Mouse (Mus musculus) neural tube, embryonic 14.5 days (tissue): Measurements from ENCODE around the gene Rptor. TPM values are rescaled to one million over a fixed set of nuclear protein-coding genes. Genes with fewer than 3 reads are reported as not detected.

Experiments used
- ATAC-seq: fragments of 200-750 bp; cut with Nextera tagmentation; 2 replicates; pipeline ENCODE4 v1.8.0; 2017; ENCODE audit warnings: low read depth, mild to moderate bottlenecking, moderate TSS enrichment, moderate library complexity
- H3K27ac ChIP-seq: fragments of 300-500 bp; sonication (generic); 2 replicates; pipeline ENCODE4 v1.5.1; 2014; ENCODE audit warnings: low read depth, mild to moderate bottlenecking, control low read depth, low read length, moderate library complexity, mixed read lengths
- H3K27me3 ChIP-seq: fragments of 300-500 bp; sonication (generic); 2 replicates; pipeline ENCODE4 v1.6.1; 2014; ENCODE audit warnings: low read length; ENCODE audit not compliant: control insufficient read depth, insufficient read depth
- H3K36me3 ChIP-seq: fragments of 300-500 bp; sonication (generic); 2 replicates; pipeline ENCODE4 v1.6.1; 2014; ENCODE audit warnings: low read length, mixed read lengths; ENCODE audit not compliant: control insufficient read depth, insufficient read depth
- H3K4me1 ChIP-seq: fragments of 300-500 bp; sonication (generic); 2 replicates; pipeline ENCODE4 v1.6.1; 2014; ENCODE audit warnings: low read length; ENCODE audit not compliant: control insufficient read depth, insufficient read depth
- H3K4me2 ChIP-seq: fragments of 300-500 bp; sonication (generic); 2 replicates; pipeline ENCODE4 v1.6.1; 2014; ENCODE audit warnings: mild to moderate bottlenecking, low read depth, low read length, control low read depth
- H3K4me3 ChIP-seq: fragments of 300-500 bp; sonication (generic); 2 replicates; pipeline ENCODE4 v1.5.1; 2014; ENCODE audit warnings: low read depth, low read length, control low read depth, mixed read lengths
- H3K9ac ChIP-seq: fragments of 300-500 bp; sonication (generic); replicated peaks from 2 replicates; pipeline ENCODE4 v1.6.1; 2014; ENCODE audit warnings: low read depth, mild to moderate bottlenecking, control low read depth, low read length, mixed read lengths
- H3K9me3 ChIP-seq: fragments of 300-500 bp; sonication (generic); 2 replicates; pipeline ENCODE4 v1.6.1; 2016; ENCODE audit warnings: low read length; ENCODE audit not compliant: control insufficient read depth
- WGBS: fragments of 180-500 bp; shearing (Covaris S2); extraction: QIAGEN DNeasy Blood & Tissue Kit; methylation state at CpG from one replicate; pipeline ENCODE4 v1.1.7; 2014; 5-methylcytosine and 5-hydroxymethylcytosine counted together
- polyA plus RNA-seq: library from polyadenylated mRNA; unstranded; fragments of >200 nt; fragmentation: Nextera tagmentation; extraction: Ambion mirVana; gene quantifications from 2 replicates; pipeline ENCODE4 v1.2.1, GENCODE M21; 2014

The Rptor gene
- polyA plus RNA-seq, 1 experiment from 2014 or later, result 13.4 TPM

- peaks cover 31% of the 10 kb centered on the region for H3K36me3 ChIP-seq
- 95% methylated on average over 4 of the region's 4 CpGs for WGBS
These were observed 270.9 kb downstream of the Rptor start for GRCm38 (mm10) chr11:119873643-119874042.

GRCm38 (mm10) chr11:119874841-119875240 is 272.1 kb downstream of the Rptor start:
- H3K36me3 ChIP-seq, result peaks cover 36% of the 10 kb centered on the region
- ATAC-seq, result no peak
- no peaks in the 10 kb centered on the region for H3K4me1 ChIP-seq
- 96% methylated on average over 1 of the region's 1 CpGs for WGBS
- H3K27me3 ChIP-seq, result no peaks in the 10 kb centered on the region
- no peaks in the 10 kb centered on the region for H3K9me3 ChIP-seq
- no peak overlapping the region for H3K9ac ChIP-seq
- H3K4me3 ChIP-seq, result no peak overlapping the region
- no peak overlapping the region for H3K27ac ChIP-seq
- H3K4me2 ChIP-seq, result no peak overlapping the region

More at GRCm38 (mm10) chr11:119873643-119874042, 270.9 kb downstream of the Rptor start:
- H3K4me2 ChIP-seq, result no peak overlapping the region
- no peak for ATAC-seq
- 0 out of 2 replicates have a peak, but pooled peaks cover 2% of the 10 kb centered on the region for H3K4me1 ChIP-seq
- H3K4me3 ChIP-seq, result no peak overlapping the region
- H3K9me3 ChIP-seq, result no peaks in the 10 kb centered on the region
- no peaks in the 10 kb centered on the region for H3K27me3 ChIP-seq
- no peak overlapping the region for H3K9ac ChIP-seq
- no peak overlapping the region for H3K27ac ChIP-seq

DNA sequence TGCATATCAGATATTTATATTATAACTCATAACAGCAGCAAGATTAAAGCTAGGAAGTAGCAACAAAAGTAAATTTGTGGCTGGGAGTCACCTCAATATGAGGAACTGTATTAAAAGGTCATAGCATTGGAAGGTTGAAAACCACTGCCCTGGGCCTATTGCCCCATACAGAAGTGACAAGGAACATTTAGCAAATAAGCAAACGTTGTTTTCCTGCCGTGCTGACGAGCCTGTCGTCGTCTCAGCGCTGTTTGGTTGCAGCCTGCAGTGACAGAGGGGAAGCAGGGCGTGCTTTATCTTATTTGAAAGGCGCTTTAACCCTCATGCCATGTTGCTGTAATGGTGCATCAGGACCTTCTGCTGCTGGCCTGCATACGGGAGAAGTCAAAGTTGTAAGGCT is 273.0 kb downstream of the Rptor start:
- no peaks in the 10 kb centered on the region for H3K4me1 ChIP-seq
- H3K4me3 ChIP-seq, result no peak overlapping the region
- no peaks in the 10 kb centered on the region for H3K27me3 ChIP-seq
- H3K9me3 ChIP-seq, result no peaks in the 10 kb centered on the region
- no peak overlapping the region for H3K27ac ChIP-seq
- H3K4me2 ChIP-seq, result no peak overlapping the region
- H3K36me3 ChIP-seq, result peaks cover 38% of the 10 kb centered on the region
- WGBS, result 88% methylated on average over 9 of the region's 9 CpGs
- H3K9ac ChIP-seq, result no peak overlapping the region
- ATAC-seq, result no peak

- Histone ChIP-seq H3K9ac (no peak overlapping the region), H3K4me3 (no peak overlapping the region), H3K4me1 (no peaks in the 10 kb centered on the region), H3K9me3 (no peaks in the 10 kb centered on the region), H3K4me2 (no peak overlapping the region), H3K36me3 (peaks cover 29% of the 10 kb centered on the region), H3K27me3 (no peaks in the 10 kb centered on the region), H3K27ac (no peak overlapping the region)
- 88% methylated on average over 7 of the region's 7 CpGs for WGBS
- ATAC-seq, result no peak
These were observed 274.4 kb downstream of the Rptor start for GRCm38 (mm10) chr11:119877124-119877523.

GRCm38 (mm10) chr11:119879573-119879972 is 276.9 kb downstream of the Rptor start:
- ATAC-seq, result no peak
- Histone ChIP-seq H3K9me3 (no peaks in the 10 kb centered on the region), H3K4me3 (no peak overlapping the region), H3K4me2 (no peak overlapping the region), H3K27ac (no peak overlapping the region), H3K36me3 (peaks cover 10% of the 10 kb centered on the region), H3K9ac (no peak overlapping the region), H3K4me1 (no peaks in the 10 kb centered on the region), H3K27me3 (no peaks in the 10 kb centered on the region)
- WGBS, result 93% methylated on average over 5 of the region's 5 CpGs

- Histone ChIP-seq H3K9me3 (no peaks in the 10 kb centered on the region), H3K4me2 (no peak overlapping the region), H3K27ac (no peak overlapping the region), H3K27me3 (no peaks in the 10 kb centered on the region), H3K36me3 (peaks cover 7% of the 10 kb centered on the region; the same call in 1 of the 2 replicates), H3K4me3 (no peak overlapping the region), H3K4me1 (no peaks in the 10 kb centered on the region), H3K9ac (no peak overlapping the region)
- WGBS, result 73% methylated on average over 2 of the region's 2 CpGs
- no peak for ATAC-seq
These were observed 280.9 kb downstream of the Rptor start for GRCm38 (mm10) chr11:119883646-119884045.

GRCm38 (mm10) chr11:119889966-119890365 is 287.3 kb downstream of the Rptor start:
- Histone ChIP-seq H3K27ac (no peak overlapping the region), H3K27me3 (no peaks in the 10 kb centered on the region), H3K9ac (no peak overlapping the region), H3K4me3 (no peak overlapping the region), H3K4me2 (no peak overlapping the region), H3K36me3 (no peaks in the 10 kb centered on the region; the same call in 1 of the 2 replicates), H3K4me1 (peaks cover 21% of the 10 kb centered on the region), H3K9me3 (no peaks in the 10 kb centered on the region)
- 87% methylated on average over 3 of the region's 3 CpGs for WGBS
- ATAC-seq, result no peak

DNA sequence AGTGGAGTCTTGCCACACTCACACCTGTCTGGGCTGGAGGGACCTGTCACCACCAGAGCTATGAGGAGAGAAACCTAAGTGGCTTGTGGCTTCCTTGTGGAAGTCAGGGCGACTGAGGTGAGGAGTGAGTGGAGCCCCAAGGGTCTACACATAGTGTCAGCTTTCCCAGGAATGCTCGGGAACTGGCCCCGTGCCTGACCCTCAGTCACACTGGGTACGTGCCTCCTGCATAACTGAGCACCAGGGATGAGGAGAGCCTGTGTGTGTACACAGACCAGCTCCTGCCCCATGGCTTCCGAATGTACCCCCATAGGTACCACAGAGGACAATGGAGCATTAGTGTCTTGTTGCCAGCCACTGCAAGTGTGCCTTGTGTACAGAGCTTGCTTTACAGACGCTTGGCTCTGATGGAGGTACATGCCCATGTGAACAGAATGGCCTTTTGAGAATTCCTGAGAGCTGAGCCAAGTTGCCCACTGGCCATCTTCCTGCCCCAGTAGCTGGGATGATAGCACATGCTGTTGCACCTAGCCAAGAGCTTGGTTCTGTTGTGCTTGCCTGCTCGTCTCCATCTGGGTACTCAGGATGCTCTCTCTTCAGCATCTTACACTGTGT is 289.0 kb downstream of the Rptor start:
- no peaks in the 10 kb centered on the region for H3K9me3 ChIP-seq
- WGBS, result 93% methylated on average over 7 of the region's 7 CpGs
- H3K27me3 ChIP-seq, result no peaks in the 10 kb centered on the region
- no peak overlapping the region for H3K4me3 ChIP-seq
- H3K27ac ChIP-seq, result no peak overlapping the region
- H3K36me3 ChIP-seq, result no peaks in the 10 kb centered on the region; the same call in 1 of the 2 replicates
- H3K4me2 ChIP-seq, result no peak overlapping the region
- no peak overlapping the region for H3K9ac ChIP-seq
- no peak for ATAC-seq
- peaks cover 24% of the 10 kb centered on the region for H3K4me1 ChIP-seq

- no peak for ATAC-seq
- H3K4me3 ChIP-seq, result no peak overlapping the region
- no peak overlapping the region for H3K4me2 ChIP-seq
- 0 out of 2 replicates have a peak overlapping the region, but pooled peaks have one; percentile 25 for H3K9ac ChIP-seq
- 26% methylated on average over 10 of the region's 10 CpGs for WGBS
- H3K4me1 ChIP-seq, result peaks cover 34% of the 10 kb centered on the region
- peak overlapping the region; percentile 78 for H3K27ac ChIP-seq
- H3K27me3 ChIP-seq, result no peaks in the 10 kb centered on the region
- no peaks in the 10 kb centered on the region for H3K9me3 ChIP-seq
- no peaks in the 10 kb centered on the region; the same call in 1 of the 2 replicates for H3K36me3 ChIP-seq
These were observed 291.0 kb downstream of the Rptor start for GRCm38 (mm10) chr11:119893667-119894236.
